ENCODE assay signal across 27 mouse cellular contexts in the genomic region with DNA sequence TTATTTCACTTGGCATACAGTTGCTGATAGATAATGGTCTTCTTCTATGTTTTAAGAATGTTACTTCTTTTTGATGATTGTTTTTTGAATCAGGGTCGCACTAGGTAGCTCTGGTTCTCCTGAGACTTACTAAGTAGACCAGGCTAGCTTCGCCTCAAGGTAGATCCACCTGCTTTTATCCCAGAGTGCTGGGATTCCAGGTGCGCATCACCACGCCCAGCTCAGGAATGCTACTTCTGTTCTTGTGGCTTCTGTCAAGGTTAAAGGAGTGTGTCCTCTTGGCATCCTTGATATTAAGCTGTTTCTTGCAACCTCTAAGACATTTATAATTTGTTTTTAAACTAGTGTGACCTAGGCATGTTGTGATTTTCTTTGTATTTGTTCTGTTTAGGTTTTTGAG.
"Had no signal": no experiment of that assay in that cellular context is flagged by ENCODE, and none has a peak within 500 bp of the region (broad histone marks: within the 10 kb centered on the region; RNA-seq: fewer than 3 reads in every experiment).

No protein-coding gene starts in this region.

- H3K4me3 ChIP-seq: heart, adult 2 months; heart, embryonic 13.5 days; heart, embryonic 15.5 days; hindbrain, embryonic 13.5 days; hindbrain, embryonic 15.5 days; intestine, embryonic 15.5 days; kidney, embryonic 15.5 days; limb, embryonic 13.5 days; limb, embryonic 15.5 days; liver, embryonic 12.5 days had no signal

- H3K9me3 ChIP-seq: heart, embryonic 13.5 days; heart, embryonic 15.5 days; hindbrain, embryonic 13.5 days; hindbrain, embryonic 15.5 days; intestine, embryonic 15.5 days; kidney, embryonic 15.5 days; limb, embryonic 13.5 days; limb, embryonic 15.5 days; liver, embryonic 12.5 days had no signal

- H3K36me3 ChIP-seq: heart, embryonic 15.5 days had no signal

- H3K9ac ChIP-seq: heart, embryonic 13.5 days; heart, embryonic 15.5 days; hindbrain, embryonic 13.5 days; hindbrain, embryonic 15.5 days; intestine, embryonic 15.5 days; kidney, embryonic 15.5 days; limb, embryonic 13.5 days; limb, embryonic 15.5 days; liver, embryonic 12.5 days; liver, embryonic 14.5 days had no signal

- H3K4me1 ChIP-seq: heart, embryonic 13.5 days; heart, embryonic 15.5 days; hindbrain, embryonic 13.5 days; hindbrain, embryonic 15.5 days; intestine, embryonic 15.5 days; kidney, embryonic 15.5 days; limb, embryonic 13.5 days; limb, embryonic 15.5 days; liver, embryonic 12.5 days had no signal

- ATAC-seq: hindbrain, postnatal 0 days; intestine, embryonic 15.5 days; liver, embryonic 12.5 days had no signal

- DNase-seq: gastrocnemius, postnatal 14 days; gastrocnemius, postnatal 36 days; heart, adult 11 months; heart, adult 2 months; heart, postnatal 14 days; heart, postnatal 36 days; kidney, adult 11 months; kidney, adult 2 months; kidney, adult 9 months; kidney, postnatal 14 days; kidney, postnatal 36 days; layer of hippocampus, adult 9-11 months; layer of hippocampus, postnatal 36 days; left cerebral cortex, postnatal 4 days had no signal

- H3K4me2 ChIP-seq: heart, embryonic 11.5 days; heart, embryonic 13.5 days; heart, embryonic 15.5 days; hindbrain, embryonic 13.5 days; hindbrain, embryonic 15.5 days; intestine, embryonic 15.5 days; kidney, embryonic 15.5 days; limb, embryonic 13.5 days; limb, embryonic 15.5 days; liver, embryonic 12.5 days had no signal

- H3K27me3 ChIP-seq: heart, embryonic 13.5 days; heart, embryonic 15.5 days; hindbrain, embryonic 13.5 days; hindbrain, embryonic 15.5 days; intestine, embryonic 15.5 days; kidney, embryonic 15.5 days; limb, embryonic 13.5 days; limb, embryonic 15.5 days; liver, embryonic 12.5 days had no signal

- H3K27ac ChIP-seq: heart, adult 2 months; heart, embryonic 13.5 days; heart, embryonic 15.5 days; hindbrain, embryonic 13.5 days; hindbrain, embryonic 15.5 days; hindbrain, postnatal 0 days; intestine, embryonic 15.5 days; kidney, embryonic 15.5 days; kidney, postnatal 0 days; limb, embryonic 13.5 days; limb, embryonic 15.5 days; liver, embryonic 12.5 days; liver, embryonic 14.5 days had no signal
